ENCODE assay signal across 8 mouse cellular contexts in genomic region chr19:10304810-10305544, GRCm38 (mm10). TPM values are rescaled to one million over a fixed set of nuclear protein-coding genes. Genes with fewer than 3 reads are reported as not detected.
A peak's percentile ranks its signal among the peaks of the same experiment; 100 is the strongest.
DNase-seq lines count a peak whose midpoint lies in the region; ATAC-seq and TF ChIP-seq lines count a peak whose summit lies in the region.

Dagla (minus strand) TSS chr19:10304877.

- no peak within 1 kb of the TSS for H3K27ac ChIP-seq in limb, embryonic 15.5 days
- H3K27ac ChIP-seq in midbrain, embryonic 16.5 days (ENCODE audit: low read length) = no peak within 1 kb of the TSS
- no peak within 1 kb of the TSS for H3K27ac ChIP-seq in spleen, adult 2 months (ENCODE audit: insufficient read depth, low read length)

- TF ChIP-seq CTCF in spleen, adult 2 months (IDR thresholded peaks at IDR 0.05; ENCODE audit: extremely low read depth, insufficient read depth, insufficient read length, insufficient replicate concordance) = peak; percentile 74

- H3K27me3 ChIP-seq in limb, embryonic 15.5 days = peaks cover 38% of the 10 kb centered on the region
- 0 out of 2 replicates have a peak, but pooled peaks cover 3% of the 10 kb centered on the region for H3K27me3 ChIP-seq in midbrain, embryonic 16.5 days (ENCODE audit: control insufficient read depth, insufficient read depth, low read depth, low read length)
- H3K27me3 ChIP-seq in spleen, adult 2 months (ENCODE audit: control insufficient read depth, insufficient read depth, low read length) = peaks cover 6% of the 10 kb centered on the region

- no peaks in the 10 kb centered on the region for H3K36me3 ChIP-seq in limb, embryonic 15.5 days
- no peaks in the 10 kb centered on the region for H3K36me3 ChIP-seq in midbrain, embryonic 16.5 days (ENCODE audit: control insufficient read depth, insufficient read depth, low read length)
- H3K36me3 ChIP-seq in spleen, adult 2 months (ENCODE audit: control insufficient read depth, insufficient read depth, low read length) = no peaks in the 10 kb centered on the region

- peak within 1 kb of the TSS; percentile 94 for H3K4me2 ChIP-seq in limb, embryonic 15.5 days
- H3K4me2 ChIP-seq in midbrain, embryonic 16.5 days (ENCODE audit: low read length) = peak within 1 kb of the TSS; percentile 61

- ATAC-seq in CD4-positive, CD25-positive, alpha-beta regulatory T cell, adult 4 months = no peak
- peak; percentile 86 for ATAC-seq in granulocyte monocyte progenitor cell, adult 5-6 weeks (replicated peaks; ENCODE audit: poor library complexity, severe bottlenecking)
- ATAC-seq in limb, embryonic 15.5 days (ENCODE audit: insufficient number of reproducible peaks, low FRiP score, low TSS enrichment, low read depth) = no peak
- ATAC-seq in midbrain, embryonic 16.5 days = peak; percentile 85

- peak; percentile 52 for DNase-seq in CD4-positive, CD25-positive, alpha-beta regulatory T cell, adult 2 months (ENCODE audit: low read depth, low spot score)
- peak; percentile 79 for DNase-seq in embryo, embryonic 10.5 days (ENCODE audit: low spot score)
- peak; percentile 43 for DNase-seq in kidney, adult 11 months
- DNase-seq in spleen, adult 2 months (ENCODE audit: low read depth in 1 of 2, low spot score in 2 of 2) = peak in 1 of 2 experiments; percentile 22

- H3K4me3 ChIP-seq in limb, embryonic 15.5 days = peak within 1 kb of the TSS; percentile 74
- H3K4me3 ChIP-seq in midbrain, embryonic 16.5 days (ENCODE audit: low read depth, low read length) = peak within 1 kb of the TSS; percentile 69
- H3K4me3 ChIP-seq in spleen, adult 2 months (ENCODE audit: extremely low read depth, insufficient read depth, insufficient read length) = peak within 1 kb of the TSS; percentile 44; the same call in 1 of the 2 replicates

- no peaks in the 10 kb centered on the region for H3K9me3 ChIP-seq in limb, embryonic 15.5 days
- H3K9me3 ChIP-seq in midbrain, embryonic 16.5 days (replicated peaks; ENCODE audit: control insufficient read depth, low read length, poor library complexity, severe bottlenecking) = no peaks in the 10 kb centered on the region

- WGBS in limb, embryonic 15.5 days = 7% methylated on average over 56 of the region's 56 CpGs
- WGBS in midbrain, embryonic 16.5 days = 8% methylated on average over 50 of the region's 56 CpGs
- 7% methylated on average over 54 of the region's 56 CpGs for WGBS in spleen, adult 2 months

- H3K9ac ChIP-seq in limb, embryonic 15.5 days = peak within 1 kb of the TSS; percentile 71
- H3K9ac ChIP-seq in midbrain, embryonic 16.5 days (ENCODE audit: low read depth, low read length) = peak within 1 kb of the TSS; percentile 87

- H3K4me1 ChIP-seq in limb, embryonic 15.5 days = peaks cover 26% of the 10 kb centered on the region
- peaks cover 15% of the 10 kb centered on the region for H3K4me1 ChIP-seq in midbrain, embryonic 16.5 days (ENCODE audit: control insufficient read depth, insufficient read depth, low read length)
- H3K4me1 ChIP-seq in spleen, adult 2 months (ENCODE audit: control insufficient read depth, insufficient read depth, insufficient read length) = peaks cover 8% of the 10 kb centered on the region; the same call in 1 of the 2 replicates

- TF ChIP-seq POLR2A in spleen, adult 2 months (IDR thresholded peaks at IDR 0.05; ENCODE audit: low read depth, low read length) = no peak

RNA-seq across cellular contexts. Expression of gene Dagla, which starts in this region (rescaled TPM):
- polyA plus RNA-seq in CD4-positive, CD25-positive, alpha-beta regulatory T cell, adult 4 months (2017; shearing (Covaris generic)) = not detected
- total RNA-seq in granulocyte monocyte progenitor cell, adult 5-6 weeks (2014; fragmentation: Nextera tagmentation) = 0.26 TPM in 1 of 2 replicates, not detected in the other
- total RNA-seq in granulocyte monocyte progenitor cell, adult 5-6 weeks (2017) = not detected in 2 replicates
- polyA plus RNA-seq in limb, embryonic 15.5 days (2015; fragmentation: Nextera tagmentation; extraction: Ambion mirVana) = 3.1 and 3.3 TPM in 2 replicates
- polyA plus RNA-seq in midbrain, embryonic 16.5 days (2015; fragmentation: Nextera tagmentation; extraction: Ambion mirVana) = 11.8 and 14.1 TPM in 2 replicates
- polyA plus RNA-seq in spleen, adult 2 months (2012; rRNA removed) = 4.4 and 5.5 TPM in 2 replicates

Comparison
In these comparisons a context has a peak if more than half of its experiments do, and no peak if none do; other contexts are left out.
1. Peak in ATAC-seq in granulocyte monocyte progenitor cell, adult 5-6 weeks; RNA of the gene not detected or under 1 TPM.